Mouse (Mus musculus) liver, embryonic 14.5 days (tissue): ENCODE measurements around the gene 1700020A23Rik.
"Not testable (repeated sequence)": the region's sequence is repeated elsewhere in the genome, so short reads cannot be mapped to it uniquely, and the experiment has no call there.

ENCODE experiments used
- CTCF ChIP-seq: IDR thresholded peaks from 2 replicates; pipeline ENCODE4 v1.5.1; 2016; ENCODE audit warnings: antibody characterized with exemption, low read depth, control low read depth
- EP300 ChIP-seq: IDR thresholded peaks from 2 replicates; pipeline ENCODE4 v1.6.1; 2016; ENCODE audit warnings: antibody characterized with exemption, low read depth

- TF ChIP-seq CTCF: not testable (repeated sequence)
- peak; percentile 61; the same call in 1 of the 2 replicates for TF ChIP-seq EP300
Measured at GRCm38 (mm10) chr2:130373026-130373425, 32.0 kb upstream of the 1700020A23Rik start.
